Mouse (Mus musculus): ENCODE data around the gene Rom1. TPM values are rescaled to one million over a fixed set of nuclear protein-coding genes. Genes with fewer than 3 reads are reported as not detected.
"Not testable (repeated sequence)": the region's sequence is repeated elsewhere in the genome, so short reads cannot be mapped to it uniquely, and the experiment has no call there.

Gene Rom1
- polyA plus RNA-seq, 1 experiment from 2014 or later = 3.3 TPM

DNA sequence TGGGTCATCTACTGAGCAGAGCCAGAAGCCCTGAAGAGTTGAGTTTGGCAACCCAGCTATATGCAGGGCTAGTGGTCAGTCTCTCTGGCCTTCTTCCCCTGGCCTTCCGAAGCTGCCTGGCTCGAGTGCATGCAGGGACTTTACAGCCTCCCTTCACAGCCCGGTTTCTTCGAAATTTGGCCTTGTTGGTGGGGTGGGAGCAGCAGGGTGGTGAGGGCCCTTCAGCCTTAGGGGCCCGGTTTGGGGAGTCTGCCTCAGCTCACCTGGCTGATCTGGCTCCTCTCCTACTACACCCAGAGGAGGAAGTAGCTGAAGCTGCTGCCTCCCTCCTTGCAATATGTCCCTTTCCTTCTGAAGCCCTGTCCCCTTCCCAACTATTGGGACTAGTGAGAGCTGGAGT lies 32.9 kb downstream of the Rom1 start:
- not testable (repeated sequence) for H3K27me3 ChIP-seq; ATAC-seq (ENCODE audit: insufficient number of reproducible peaks, insufficient read depth, low FRiP score, low TSS enrichment, low read depth); H3K4me2 ChIP-seq; H3K27ac ChIP-seq; H3K9me3 ChIP-seq
- Histone ChIP-seq H3K36me3 (peaks cover 34% of the 10 kb centered on the region), H3K9ac (peak overlapping the region; percentile 74), H3K4me1 (peaks cover 39% of the 10 kb centered on the region), H3K4me3 (0 out of 2 replicates have a peak overlapping the region, but pooled peaks have one; percentile 93)
- WGBS = 91% methylated on average over 5 of the region's 5 CpGs

GRCm38 (mm10) chr19:8895397-8895960 lies 33.7 kb downstream of the Rom1 start:
- no peak overlapping the region for H3K4me3 ChIP-seq
- H3K27ac ChIP-seq = no peak overlapping the region
- H3K4me1 ChIP-seq = peaks cover 39% of the 10 kb centered on the region
- peaks cover 40% of the 10 kb centered on the region for H3K36me3 ChIP-seq
- 89% methylated on average over 9 of the region's 9 CpGs for WGBS
- no peak overlapping the region for H3K9ac ChIP-seq
- no peaks in the 10 kb centered on the region for H3K9me3 ChIP-seq
- no peaks in the 10 kb centered on the region for H3K27me3 ChIP-seq
- H3K4me2 ChIP-seq = no peak overlapping the region
- ATAC-seq (ENCODE audit: insufficient number of reproducible peaks, insufficient read depth, low FRiP score, low TSS enrichment, low read depth) = no peak

GRCm38 (mm10) chr19:8892829-8893766 lies 36.1 kb downstream of the Rom1 start, which contains the start of gene Ints5:
Gene Ints5 (plus strand): TSS chr19:8893005.
- 3% methylated on average over 54 of the region's 54 CpGs for WGBS
- Histone ChIP-seq H3K36me3 (peaks cover 43% of the 10 kb centered on the region), H3K27me3 (no peaks in the 10 kb centered on the region), H3K9me3 (no peaks in the 10 kb centered on the region), H3K27ac (peak within 1 kb of the TSS; percentile 84), H3K4me2 (peak within 1 kb of the TSS; percentile 82), H3K9ac (peak within 1 kb of the TSS; percentile 95), H3K4me1 (peaks cover 37% of the 10 kb centered on the region), H3K4me3 (peak within 1 kb of the TSS; percentile 84)
- ATAC-seq (ENCODE audit: insufficient number of reproducible peaks, insufficient read depth, low FRiP score, low TSS enrichment, low read depth) = peak; percentile 60

DNA sequence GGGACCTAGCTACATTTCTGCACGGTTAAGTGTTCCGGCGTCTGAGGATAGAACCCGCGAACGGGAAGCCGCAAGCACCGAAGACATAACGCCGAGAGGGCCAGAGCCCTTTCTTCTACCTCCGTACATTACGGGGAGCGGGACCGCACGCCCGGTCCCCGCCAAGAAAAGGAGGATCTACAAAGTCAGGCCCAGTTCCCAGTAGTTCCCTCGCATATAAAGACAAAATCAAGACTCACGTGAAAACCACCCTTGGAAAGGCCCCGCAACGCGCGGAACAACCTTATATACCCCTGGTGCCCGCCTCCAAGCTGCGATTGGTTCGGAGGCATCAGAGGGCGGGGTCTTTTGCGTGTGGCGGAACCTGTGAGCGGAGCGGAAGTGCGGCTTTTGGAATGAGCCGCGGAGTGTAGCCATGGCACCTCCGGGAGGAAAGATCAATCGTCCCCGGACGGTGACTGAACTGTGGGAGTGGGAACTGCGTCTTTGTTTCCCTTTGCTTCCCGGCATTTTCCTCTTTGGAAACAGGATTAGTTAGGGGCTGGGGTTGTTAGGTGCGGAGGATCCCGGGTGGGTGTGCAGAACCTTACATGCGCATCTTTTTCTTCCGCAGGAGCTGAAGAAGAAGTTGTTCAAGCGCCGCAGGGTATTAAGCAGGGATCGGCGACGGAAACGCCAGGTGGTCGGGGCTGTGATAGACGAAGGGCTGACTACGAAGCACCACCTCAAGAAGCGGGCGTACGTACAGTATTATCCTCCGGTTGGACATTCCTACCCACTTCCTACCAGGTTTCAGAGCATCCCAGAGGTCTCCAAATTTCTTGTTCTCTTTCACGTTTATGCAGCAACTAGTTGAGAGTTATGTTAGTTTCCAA lies 40.4 kb downstream of the Rom1 start, which contains the start of the genes 1810009A15Rik and Gm49416:
Gene 1810009A15Rik, plus strand, starts transcription at position 343 of the 875 bp plus-strand sequence.
Gene Gm49416, plus strand, starts transcription at position 416 of the 875 bp plus-strand sequence.
- H3K27me3 ChIP-seq = no peaks in the 10 kb centered on the region
- peaks cover 16% of the 10 kb centered on the region for H3K36me3 ChIP-seq
- peak within 1 kb of the TSS; percentile 93 for H3K9ac ChIP-seq
- ATAC-seq (ENCODE audit: insufficient number of reproducible peaks, insufficient read depth, low FRiP score, low TSS enrichment, low read depth) = peak; percentile 92
- H3K9me3 ChIP-seq = no peaks in the 10 kb centered on the region
- H3K4me2 ChIP-seq = peak within 1 kb of the TSS; percentile 67
- peak within 1 kb of the TSS; percentile 71 for H3K4me3 ChIP-seq
- peak within 1 kb of the TSS; percentile 91 for H3K27ac ChIP-seq
- WGBS = under 1% methylated on average over 58 of the region's 58 CpGs
- peaks cover 22% of the 10 kb centered on the region for H3K4me1 ChIP-seq

GRCm38 (mm10) chr19:8887585-8888463 lies 41.3 kb downstream of the Rom1 start:
- WGBS = 14% methylated on average over 19 of the region's 19 CpGs
- Histone ChIP-seq H3K4me3 (peak overlapping the region; percentile 71), H3K4me2 (peak overlapping the region; percentile 67), H3K27ac (peak overlapping the region; percentile 91), H3K27me3 (no peaks in the 10 kb centered on the region), H3K4me1 (peaks cover 17% of the 10 kb centered on the region), H3K9me3 (no peaks in the 10 kb centered on the region), H3K9ac (peak overlapping the region; percentile 93), H3K36me3 (peaks cover 16% of the 10 kb centered on the region)
- ATAC-seq (ENCODE audit: insufficient number of reproducible peaks, insufficient read depth, low FRiP score, low TSS enrichment, low read depth) = no peak

- H3K4me1 ChIP-seq = peaks cover 17% of the 10 kb centered on the region
- peaks cover 16% of the 10 kb centered on the region for H3K36me3 ChIP-seq
- peak overlapping the region; percentile 91 for H3K27ac ChIP-seq
- no peaks in the 10 kb centered on the region for H3K9me3 ChIP-seq
- H3K4me2 ChIP-seq = peak overlapping the region; percentile 67
- H3K9ac ChIP-seq = peak overlapping the region; percentile 93; the same call in 1 of the 2 replicates
- ATAC-seq (ENCODE audit: insufficient number of reproducible peaks, insufficient read depth, low FRiP score, low TSS enrichment, low read depth) = no peak
- peak overlapping the region; percentile 71 for H3K4me3 ChIP-seq
- WGBS = 45% methylated on average over 1 of the region's 1 CpGs
- no peaks in the 10 kb centered on the region for H3K27me3 ChIP-seq
These were observed 42.1 kb downstream of the Rom1 start for GRCm38 (mm10) chr19:8886916-8887584.

DNA sequence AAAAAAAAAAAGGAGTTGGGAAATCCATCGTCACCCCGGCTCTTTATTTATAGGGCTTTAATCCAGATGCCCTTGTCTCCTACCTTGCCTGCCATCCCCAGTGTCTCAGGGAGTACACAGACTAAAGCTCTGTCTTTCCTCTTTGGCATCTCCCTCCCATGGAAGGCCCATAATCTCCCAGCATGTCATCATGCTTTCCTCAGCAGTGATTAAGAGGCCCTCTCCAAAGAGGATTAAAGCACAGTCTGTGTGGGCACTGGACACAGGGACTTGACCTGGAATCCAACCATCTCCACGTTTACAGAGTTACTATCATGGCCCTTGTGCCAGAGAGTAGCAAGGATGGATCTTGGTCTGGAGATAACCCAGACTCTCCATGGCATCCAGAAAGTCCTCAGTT lies 45.5 kb downstream of the Rom1 start, which contains the start of the genes Lbhd1 and Gm49403:
Gene Lbhd1, plus strand, starts transcription at position 117 of the 400 bp plus-strand sequence.
Gene Gm49403, plus strand, starts transcription at position 315 of the 400 bp plus-strand sequence.
- no peak within 1 kb of the TSS for H3K9ac ChIP-seq
- ATAC-seq (ENCODE audit: insufficient number of reproducible peaks, insufficient read depth, low FRiP score, low TSS enrichment, low read depth) = no peak
- WGBS = 79% methylated on average over 3 of the region's 3 CpGs

DNA sequence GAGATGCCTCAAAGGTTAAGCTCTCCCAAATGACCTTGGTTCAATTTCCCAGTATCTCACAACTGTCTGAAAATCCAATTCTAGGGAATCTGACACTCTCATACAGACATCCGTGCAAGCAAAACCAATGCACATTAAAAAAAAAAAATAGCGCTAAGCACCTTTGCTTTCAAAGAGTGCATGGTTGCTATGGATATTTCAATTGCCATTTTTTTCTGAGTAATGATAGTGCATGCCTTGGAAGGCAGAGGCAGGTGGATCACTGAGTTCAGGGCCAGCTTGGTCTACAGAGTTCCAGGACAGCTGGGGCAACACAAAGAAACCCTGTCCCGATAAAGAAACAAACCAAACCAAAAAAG lies 48.1 kb downstream of the Rom1 start:
- Histone ChIP-seq H3K4me3 (peak overlapping the region; percentile 86), H3K9me3 (no peaks in the 10 kb centered on the region), H3K36me3 (peaks cover 25% of the 10 kb centered on the region), H3K4me2 (peak overlapping the region; percentile 87), H3K9ac (peak overlapping the region; percentile 93), H3K4me1 (peaks cover 9% of the 10 kb centered on the region), H3K27ac (no peak overlapping the region), H3K27me3 (no peaks in the 10 kb centered on the region)
- no peak for ATAC-seq (ENCODE audit: insufficient number of reproducible peaks, insufficient read depth, low FRiP score, low TSS enrichment, low read depth)
- WGBS = 20% methylated on average over 3 of the region's 3 CpGs

More for the DNA sequence above, 45.5 kb downstream of the Rom1 start, which contains the start of the genes Lbhd1 and Gm49403:
- no peak within 1 kb of the TSS for H3K4me3 ChIP-seq
- H3K27ac ChIP-seq = no peak within 1 kb of the TSS
- H3K4me2 ChIP-seq = no peak within 1 kb of the TSS
- no peaks in the 10 kb centered on the region for H3K9me3 ChIP-seq
- H3K4me1 ChIP-seq = peaks cover 19% of the 10 kb centered on the region
- H3K27me3 ChIP-seq = no peaks in the 10 kb centered on the region
- peaks cover 10% of the 10 kb centered on the region for H3K36me3 ChIP-seq

- peak within 1 kb of the TSS; percentile 86 for H3K4me3 ChIP-seq
- H3K9ac ChIP-seq = peak within 1 kb of the TSS; percentile 93
- under 1% methylated on average over 42 of the region's 42 CpGs for WGBS
- H3K36me3 ChIP-seq = peaks cover 30% of the 10 kb centered on the region
- H3K27ac ChIP-seq = peak within 1 kb of the TSS; percentile 83
- H3K9me3 ChIP-seq = no peaks in the 10 kb centered on the region
- H3K4me2 ChIP-seq = peak within 1 kb of the TSS; percentile 87
- H3K27me3 ChIP-seq = no peaks in the 10 kb centered on the region
- peak; percentile 91 for ATAC-seq (ENCODE audit: insufficient number of reproducible peaks, insufficient read depth, low FRiP score, low TSS enrichment, low read depth)
- peaks cover 9% of the 10 kb centered on the region for H3K4me1 ChIP-seq
These were observed 48.7 kb downstream of the Rom1 start, which contains the start of gene Uqcc3 for GRCm38 (mm10) chr19:8880311-8881033. Gene Uqcc3 (minus strand): TSS chr19:8880923.
